9 mouse cellular contexts compared by ENCODE assay signal in genomic region chr5:121601547-121602299, GRCm38 (mm10). TPM values are rescaled to one million over a fixed set of nuclear protein-coding genes. Genes with fewer than 3 reads are reported as not detected.
DNase-seq lines count a peak whose midpoint lies in the region; ATAC-seq and TF ChIP-seq lines count a peak whose summit lies in the region.
"Had no signal": no experiment of that assay in that cellular context is flagged by ENCODE, and none has a peak within 500 bp of the region (broad histone marks: within the 10 kb centered on the region; RNA-seq: fewer than 3 reads in every experiment).

No protein-coding gene starts in this region.

- WGBS in forebrain, embryonic 16.5 days: 32% methylated on average over 9 of the region's 9 CpGs

- H3K9me3 ChIP-seq in MEL (replicated peaks; ENCODE audit: insufficient read depth, low read length): no peaks in the 10 kb centered on the region
- H3K9me3 ChIP-seq in forebrain, embryonic 16.5 days (ENCODE audit: control insufficient read depth, low read length): no peaks in the 10 kb centered on the region

- H3K4me2 ChIP-seq in forebrain, embryonic 16.5 days (ENCODE audit: low read length): no peak overlapping the region

- intact Hi-C loops in heart, postnatal 36 days (cut with DNase I): loop anchor here (1.0 to 5.0 kb wide), 4 partner anchors 17 to 149 kb away; partner anchors contain the start of genes Erp29 and Tmem116

- H3K27ac ChIP-seq in MEL (ENCODE audit: control insufficient read depth, low read depth, low read length): no peak overlapping the region
- no peak overlapping the region for H3K27ac ChIP-seq in forebrain, embryonic 16.5 days (ENCODE audit: low read length)

- peak; percentile 66; the same call in 1 of the 2 replicates for ATAC-seq in forebrain, embryonic 16.5 days

- peak; percentile 95 to 100 (median 99); a peak in 5 of 6 replicates for TF ChIP-seq CTCF in MEL (IDR thresholded peaks at IDR 0.05 in 2 of 3, conservative IDR thresholded peaks at IDR 0.05 in 1 of 3; ENCODE audit: control insufficient read depth in 1 of 3, insufficient read depth in 1 of 3, low read depth in 2 of 3, low read length in 3 of 3, poor library complexity in 1 of 3, severe bottlenecking in 1 of 3)

- no peaks in the 10 kb centered on the region for H3K27me3 ChIP-seq in MEL (ENCODE audit: control insufficient read depth in 1 of 2, insufficient read depth in 2 of 2, low read length in 2 of 2)
- no peaks in the 10 kb centered on the region for H3K27me3 ChIP-seq in forebrain, embryonic 16.5 days (replicated peaks; ENCODE audit: control insufficient read depth, insufficient read depth, low read length)

- H3K79me2 ChIP-seq in MEL (ENCODE audit: control insufficient read depth, insufficient read depth, low read length, poor library complexity): no peaks in the 10 kb centered on the region

- peak; percentile 97 for TF ChIP-seq RAD21 in MEL (IDR thresholded peaks at IDR 0.05; ENCODE audit: low read depth, low read length)

- DNase-seq in MEL (ENCODE audit: low read depth, low spot score): peak; percentile 90
- DNase-seq in c-Kit-negative CD71-positive TER-119-positive erythroid progenitor cells, embryonic 14.5 days (ENCODE audit: low read depth, low spot score): peak; percentile 72
- DNase-seq in heart, postnatal 36 days: peak; percentile 93 to 96
- peak; percentile 83 for DNase-seq in layer of hippocampus, adult 9-11 months
- peak; percentile 96 for DNase-seq in lung, postnatal 10 days
- peak; percentile 83 for DNase-seq in right cerebral cortex, postnatal 25 days
- DNase-seq in urinary bladder, postnatal 36 days (ENCODE audit: low spot score in 2 of 2): peak; percentile 82 to 93

- no peak for TF ChIP-seq EP300 in MEL (IDR thresholded peaks at IDR 0.05; ENCODE audit: low read depth in 1 of 2, low read length in 2 of 2)

- 0 out of 2 replicates have a peak overlapping the region, but pooled peaks have one; percentile 6 for H3K9ac ChIP-seq in MEL (ENCODE audit: control insufficient read depth, low read depth, low read length, poor library complexity, severe bottlenecking)
- H3K9ac ChIP-seq in forebrain, embryonic 16.5 days (replicated peaks; ENCODE audit: low read depth, low read length): no peak overlapping the region

- H3K36me3 ChIP-seq in MEL (ENCODE audit: control insufficient read depth in 1 of 2, insufficient read depth in 2 of 2, low read length in 2 of 2): peaks cover 0 to 12% of the 10 kb centered on the region in 2 experiments; a peak in 2 of 4 replicates
- H3K36me3 ChIP-seq in forebrain, embryonic 16.5 days (ENCODE audit: control insufficient read depth, insufficient read depth): no peaks in the 10 kb centered on the region

- TF ChIP-seq POLR2A in MEL (IDR thresholded peaks at IDR 0.05; ENCODE audit: control insufficient read depth in 1 of 2, insufficient read depth in 1 of 2, low read depth in 1 of 2, low read length in 2 of 2, poor library complexity in 1 of 2): no peak

- H3K4me1 ChIP-seq in MEL (ENCODE audit: control insufficient read depth in 1 of 2, insufficient read depth in 2 of 2, low read length in 2 of 2): peaks cover 13% of the 10 kb centered on the region in 2 experiments
- no peaks in the 10 kb centered on the region for H3K4me1 ChIP-seq in forebrain, embryonic 16.5 days (replicated peaks; ENCODE audit: control insufficient read depth, insufficient read depth, low read length)

- no peak overlapping the region for H3K4me3 ChIP-seq in MEL (ENCODE audit: control insufficient read depth in 1 of 2, insufficient read depth in 1 of 2, low read depth in 2 of 2, low read length in 2 of 2)
- no peak overlapping the region for H3K4me3 ChIP-seq in forebrain, embryonic 16.5 days (replicated peaks; ENCODE audit: low read length)
- H3K4me3 ChIP-seq: myocyte had no signal

TF ChIP-seq in MEL, 35 proteins besides CTCF, POLR2A, EP300 and RAD21:
- TF ChIP-seq SMC3 (IDR thresholded peaks at IDR 0.05; ENCODE audit: low read depth, low read length) (peak; percentile 95), ZC3H11A (IDR thresholded peaks at IDR 0.05; ENCODE audit: low read depth, low read length) (peak; percentile 95), SIN3A (IDR thresholded peaks at IDR 0.05; ENCODE audit: low read length) (peak; percentile 65), ZNF384 (IDR thresholded peaks at IDR 0.05; ENCODE audit: low read depth, low read length) (0 out of 2 replicates have a peak, but pooled peaks have one; percentile 13), ETS1 (IDR thresholded peaks at IDR 0.05; ENCODE audit: low read depth, low read length) (no peak)

RNA-seq across cellular contexts. Expression of gene Aldh2, which starts 8.1 kb away (rescaled TPM):
- 116 and 198 TPM in 2 replicates for total RNA-seq in MEL (2012; rRNA removed)
- 100 to 1,000 TPM; 267 to 471 TPM for polyA plus RNA-seq in MEL (2012; ENCODE audit: insufficient read depth in 1 of 2, insufficient read length in 2 of 2, low read depth in 1 of 2, low replicate concordance in 2 of 2, missing spikeins in 1 of 2)
- polyA plus RNA-seq in forebrain, embryonic 16.5 days (2015; fragmentation: Nextera tagmentation; extraction: Ambion mirVana): 99.2 and 102 TPM in 2 replicates
- total RNA-seq in heart, postnatal 36 days (2021): 100 to 1,000 TPM; 263 to 319 TPM

RNA-seq across cellular contexts. Expression of gene Acad12, which starts 17.0 kb away (rescaled TPM):
- total RNA-seq in MEL (2012; rRNA removed): 2.6 and 2.8 TPM in 2 replicates
- 1 to 10 TPM in 1 of 2 experiments, not detected in 1; 6.4 TPM for polyA plus RNA-seq in MEL (2012; ENCODE audit: insufficient read depth in 1 of 2, insufficient read length in 2 of 2, low read depth in 1 of 2, low replicate concordance in 2 of 2, missing spikeins in 1 of 2)
- 1.1 and 1.2 TPM in 2 replicates for polyA plus RNA-seq in forebrain, embryonic 16.5 days (2015; fragmentation: Nextera tagmentation; extraction: Ambion mirVana)
- total RNA-seq in heart, postnatal 36 days (2021): 10 to 100 TPM; 64.8 to 73.6 TPM

RNA-seq across cellular contexts. Expression of gene Mapkapk5, which starts 56.0 kb away (rescaled TPM):
- 49.6 and 66.3 TPM in 2 replicates for total RNA-seq in MEL (2012; rRNA removed)
- 10 to 100 TPM in 1 of 2 experiments, not detected in 1; 74.8 TPM for polyA plus RNA-seq in MEL (2012; ENCODE audit: insufficient read depth in 1 of 2, insufficient read length in 2 of 2, low read depth in 1 of 2, low replicate concordance in 2 of 2, missing spikeins in 1 of 2)
- 66.8 and 67.8 TPM in 2 replicates for polyA plus RNA-seq in forebrain, embryonic 16.5 days (2015; fragmentation: Nextera tagmentation; extraction: Ambion mirVana)
- 10 to 100 TPM; 85.1 to 89.3 TPM for total RNA-seq in heart, postnatal 36 days (2021)

RNA-seq across cellular contexts. Expression of gene Adam1a, which starts 56.4 kb away (rescaled TPM):
- 0.92 and 1.9 TPM in 2 replicates for total RNA-seq in MEL (2012; rRNA removed)
- polyA plus RNA-seq in MEL (2012; ENCODE audit: insufficient read depth in 1 of 2, insufficient read length in 2 of 2, low read depth in 1 of 2, low replicate concordance in 2 of 2, missing spikeins in 1 of 2): 1 to 10 TPM in 1 of 2 experiments, not detected in 1; 1.0 TPM
- polyA plus RNA-seq in forebrain, embryonic 16.5 days (2015; fragmentation: Nextera tagmentation; extraction: Ambion mirVana): 3.4 and 4.9 TPM in 2 replicates
- 1 to 10 TPM; 1.8 to 1.9 TPM for total RNA-seq in heart, postnatal 36 days (2021)

RNA-seq across cellular contexts. Expression of gene Gm42878, which starts 56.4 kb away (rescaled TPM):
- 0.20 TPM in 1 of 2 replicates, not detected in the other for total RNA-seq in MEL (2012; rRNA removed)
- polyA plus RNA-seq in MEL (2012; ENCODE audit: insufficient read depth in 1 of 2, insufficient read length in 2 of 2, low read depth in 1 of 2, low replicate concordance in 2 of 2, missing spikeins in 1 of 2): not detected
- not detected in 2 replicates for polyA plus RNA-seq in forebrain, embryonic 16.5 days (2015; fragmentation: Nextera tagmentation; extraction: Ambion mirVana)
- total RNA-seq in heart, postnatal 36 days (2021): not detected

Comparison
In these comparisons a context has a peak if more than half of its experiments do, and no peak if none do; other contexts are left out.
1. RNA of gene Acad12, which starts 17.0 kb away (total RNA-seq): 64.8 to 73.6 TPM in heart, postnatal 36 days; 2.6 to 2.8 TPM in MEL; every median in the first group is over 10 times any median in the second.
2. Peak in every context shown above with its lines, with median percentiles within 50 percentile points of each other: DNase-seq.